Mouse (Mus musculus) spleen, postnatal 36 days (tissue): Measurements from ENCODE around the gene Cemip2.

Experiments used
- DNase-seq, 2 experiments: peaks; one replicate each; pipeline ENCODE4 v3.0.0; 2022; ENCODE audit warnings: low spot score in 2 of 2, mixed read lengths in 1 of 2

The Cemip2 gene

DNA sequence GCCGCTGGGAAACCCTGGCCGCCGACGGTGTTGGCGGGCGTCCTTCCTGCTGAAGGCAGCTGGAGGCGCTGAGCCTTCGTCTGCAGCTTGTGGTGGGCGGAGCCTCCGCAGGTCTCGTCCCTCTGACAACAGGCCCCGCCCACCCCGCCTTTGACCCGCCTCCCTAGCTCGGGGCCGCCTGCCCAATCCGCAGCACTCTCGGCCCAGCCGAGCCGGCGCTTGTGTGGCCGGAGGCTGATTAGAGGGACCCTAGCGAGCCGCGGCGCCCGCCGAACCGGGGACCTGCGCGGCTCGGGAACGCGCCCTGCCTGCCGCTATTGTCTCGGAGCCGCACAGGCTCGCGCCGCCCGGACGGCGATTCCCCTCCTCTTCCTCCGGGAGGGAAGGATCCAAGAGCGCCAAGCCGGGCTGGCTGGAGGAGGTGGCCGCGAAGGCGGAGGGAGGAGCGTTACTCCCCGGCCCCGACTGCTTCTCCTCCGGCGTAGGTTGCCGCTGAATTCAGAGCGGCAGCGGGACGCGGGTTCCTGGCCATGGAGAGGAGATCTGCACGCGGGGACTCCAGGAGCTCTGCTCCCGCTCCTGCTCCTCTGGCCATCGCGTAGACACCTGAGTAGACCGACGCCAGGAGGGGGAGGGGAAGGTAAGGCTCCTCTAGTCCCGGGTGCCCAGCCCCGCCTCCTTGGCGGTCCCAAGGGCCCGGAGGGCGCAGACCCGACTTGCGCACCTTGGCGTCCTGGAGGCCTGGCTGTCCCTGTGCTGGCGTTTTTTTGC, at the start of gene Cemip2:
TSS of gene Cemip2 (plus strand) at position 196 of the 771 bp plus-strand sequence.
- peak; percentile 93 to 94 for DNase-seq

DNA sequence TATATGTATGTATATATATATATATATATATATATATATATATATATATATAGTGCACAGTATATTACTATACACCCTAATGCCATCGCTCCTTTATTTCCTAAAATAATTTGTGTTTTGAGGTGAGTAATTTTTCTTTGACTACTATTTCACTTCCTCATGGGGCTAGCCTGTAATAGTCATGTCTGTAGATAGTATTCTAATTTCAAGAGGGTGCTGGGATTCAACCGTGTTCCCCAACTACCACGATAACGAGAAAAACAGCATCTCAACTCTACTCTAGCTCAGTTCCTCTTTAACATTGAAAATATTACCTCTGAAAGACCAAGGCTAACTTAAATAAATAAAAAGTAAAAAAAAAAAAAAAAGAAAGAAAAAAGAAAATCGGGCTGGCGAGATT, 49.8 kb upstream of the Cemip2 start:
- no peak for DNase-seq

DNA sequence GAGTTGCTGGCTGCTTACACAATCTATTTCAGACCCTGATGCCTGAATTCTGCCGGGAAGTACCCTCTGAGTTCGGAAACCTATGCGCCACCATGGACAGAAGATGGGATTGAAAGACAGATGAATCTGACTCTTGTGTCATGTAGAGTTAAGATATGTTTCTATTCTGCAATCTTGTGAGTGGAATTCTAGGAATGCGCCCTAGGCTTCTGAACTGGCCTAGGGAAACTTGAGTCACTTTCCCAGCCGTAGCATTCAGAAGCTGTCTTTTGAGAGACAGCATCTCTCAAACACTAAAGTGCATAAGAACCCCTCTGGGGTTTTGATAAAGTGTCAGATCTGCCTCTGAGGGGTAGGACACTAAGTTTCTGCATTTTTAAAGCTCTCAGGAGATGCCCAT, 46.3 kb upstream of the Cemip2 start:
- DNase-seq: no peak

DNA sequence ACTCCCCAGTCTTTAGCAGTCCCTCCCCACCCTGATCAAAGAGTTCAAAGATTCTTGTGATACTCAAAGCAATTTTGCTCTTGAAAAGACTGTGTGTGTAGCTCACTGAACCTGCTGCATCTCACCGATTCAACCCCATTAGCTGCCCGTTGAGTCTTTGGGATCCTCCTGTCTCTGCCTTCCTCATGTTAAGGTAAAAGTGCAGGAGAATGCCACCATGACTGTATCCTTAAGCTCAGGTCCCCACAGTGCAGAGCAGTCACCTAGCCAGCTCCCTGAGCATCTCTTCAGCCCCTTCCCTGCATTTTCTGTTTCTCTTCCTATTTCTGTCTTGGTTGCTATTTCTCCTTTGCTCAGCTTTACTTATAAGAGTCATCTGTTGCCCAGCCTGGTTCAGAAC, 45.0 kb upstream of the Cemip2 start:
- no peak for DNase-seq

DNA sequence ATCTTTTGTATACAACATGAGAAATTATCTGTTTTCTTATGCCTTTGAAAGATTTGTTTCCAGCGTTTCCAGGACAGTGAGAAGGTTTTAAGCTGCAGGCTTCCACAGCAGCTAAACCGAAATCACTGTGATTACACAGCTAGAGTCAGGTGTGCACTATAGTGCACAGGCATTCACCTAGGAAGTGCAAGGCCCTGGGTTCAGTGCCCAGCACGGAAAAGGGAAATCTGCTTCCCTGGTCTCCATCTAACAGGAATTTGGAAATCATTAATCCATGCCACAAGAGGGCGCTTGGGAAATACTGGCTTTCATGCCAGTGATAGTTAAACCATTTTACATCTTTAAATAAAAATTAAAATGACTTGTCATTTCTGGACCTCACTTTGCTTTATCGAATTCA, 44.0 kb upstream of the Cemip2 start:
- DNase-seq: no peak

DNA sequence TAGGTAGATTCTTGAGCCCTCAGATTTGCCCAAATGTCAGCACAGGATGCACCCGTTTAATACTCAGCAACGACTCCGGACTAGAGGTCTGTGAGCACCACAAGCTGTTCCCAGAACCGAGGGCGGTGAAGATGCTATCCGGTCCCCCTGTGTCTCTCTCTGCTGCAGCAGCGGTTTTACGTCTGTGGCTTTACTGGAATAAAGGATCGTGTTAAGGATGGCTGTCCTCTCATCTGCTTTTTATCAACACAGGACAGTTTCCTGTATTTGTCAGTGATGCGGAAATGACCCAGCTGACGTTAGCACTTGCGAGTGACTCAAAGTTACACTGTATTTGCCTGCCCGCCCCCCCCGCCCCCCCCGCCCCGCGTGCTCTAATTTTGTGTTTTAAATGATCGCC, 40.7 kb upstream of the Cemip2 start:
- peak; percentile 45 to 63 for DNase-seq

DNA sequence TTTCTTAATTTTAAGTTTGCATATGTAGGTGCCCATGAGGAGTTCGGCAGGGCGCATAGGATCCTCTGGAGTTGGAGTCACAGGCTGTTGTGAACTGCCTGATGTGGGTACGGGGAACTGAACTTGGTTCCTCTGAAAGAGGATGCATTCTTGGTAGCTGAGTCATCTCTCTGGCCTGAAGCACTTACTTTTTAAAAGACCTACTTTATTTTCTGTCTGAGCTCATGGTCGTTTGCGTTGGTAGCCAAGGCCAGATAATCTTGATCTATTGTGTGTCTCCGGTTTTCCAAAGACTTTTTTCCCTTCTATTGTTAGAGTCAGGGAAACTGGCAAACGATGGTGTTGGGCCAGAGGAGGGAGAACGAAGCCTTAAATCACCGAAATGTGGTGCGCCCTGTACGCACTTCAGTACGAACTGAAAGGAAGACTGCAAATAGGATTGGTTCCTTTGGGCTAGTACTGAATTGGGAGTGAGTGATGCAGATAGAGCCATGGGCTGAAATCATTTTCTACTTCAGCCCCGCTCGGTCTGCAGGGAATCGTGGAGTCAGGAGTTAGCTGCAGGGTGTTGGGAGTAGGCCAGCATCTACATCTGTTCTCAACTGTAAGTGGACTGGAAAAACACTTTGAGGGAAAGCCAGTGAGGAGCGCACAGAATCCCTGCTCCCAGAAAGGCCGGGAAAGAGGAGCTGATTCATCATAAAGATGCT, 40.1 kb upstream of the Cemip2 start:
- no peak for DNase-seq

DNA sequence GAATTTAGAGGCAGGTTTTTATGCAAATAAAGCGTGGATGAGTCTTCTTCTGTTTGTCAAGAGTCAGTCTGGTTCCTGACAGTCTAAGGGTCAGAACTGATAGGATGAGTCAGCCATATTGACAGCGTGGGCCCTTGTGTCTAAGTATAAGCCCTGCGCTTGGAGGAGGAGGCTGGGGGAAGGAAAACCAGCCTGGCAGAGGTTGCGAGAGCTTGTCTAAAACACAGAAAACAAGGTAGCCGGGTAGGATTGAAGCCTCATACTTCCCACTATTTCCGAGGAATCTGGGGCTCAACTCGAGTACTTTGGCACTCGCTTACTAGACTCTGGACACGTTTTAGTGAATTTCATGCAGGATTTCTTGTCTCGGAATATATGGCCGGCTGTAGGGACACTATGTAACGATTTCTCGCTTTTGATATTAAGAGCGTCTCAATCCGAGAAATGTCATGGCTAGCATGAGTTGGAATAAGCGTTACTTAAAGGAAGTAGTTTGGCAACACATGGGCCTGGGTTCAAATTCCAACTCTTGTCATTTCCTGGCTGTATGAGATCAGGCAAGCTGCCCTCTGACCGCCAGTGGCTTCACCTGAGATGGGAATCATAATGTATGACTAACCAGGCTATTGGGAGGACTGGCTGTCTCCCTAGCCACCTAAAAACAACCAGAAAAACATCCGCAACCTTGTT, 39.4 kb upstream of the Cemip2 start:
- no peak for DNase-seq

DNA sequence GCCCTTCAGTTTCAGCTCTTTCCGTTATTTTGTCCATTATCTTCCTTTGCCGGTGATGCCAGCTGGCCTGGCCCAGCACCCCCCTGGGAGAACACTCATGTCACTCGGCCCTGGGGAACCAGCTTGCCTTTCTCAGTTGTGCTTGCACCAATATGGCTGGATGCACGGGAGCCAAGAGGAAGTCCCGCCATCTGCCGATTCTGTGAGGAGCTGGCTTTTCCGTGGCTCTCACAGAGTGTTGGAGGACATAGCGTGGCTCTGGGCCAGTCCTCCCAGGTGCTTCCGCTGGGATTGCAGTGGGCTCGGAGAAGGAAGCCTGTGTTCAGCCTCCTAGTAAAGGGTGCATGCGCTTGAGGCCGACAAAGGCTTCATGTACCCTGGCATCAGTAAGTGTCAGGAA, 36.0 kb upstream of the Cemip2 start:
- no peak for DNase-seq

DNA sequence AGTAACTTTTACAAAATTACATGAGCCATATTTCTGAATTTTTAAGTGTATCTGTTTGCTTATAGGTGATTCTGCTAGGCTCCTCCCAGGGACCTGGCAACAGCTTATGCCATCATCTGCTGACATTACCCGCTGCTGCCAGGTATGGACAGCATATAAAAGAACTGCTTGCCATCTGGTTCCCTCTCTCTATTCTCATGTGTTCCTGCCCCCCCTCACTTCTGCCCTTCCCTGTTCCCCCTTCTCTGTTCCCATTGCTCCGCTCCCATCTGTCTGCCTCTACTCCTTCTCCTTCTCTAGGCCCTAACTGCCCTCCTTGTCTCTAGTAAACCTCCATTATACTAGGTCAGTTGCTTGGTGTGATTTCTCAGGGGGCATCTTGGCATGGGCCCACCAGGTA, 32.6 kb upstream of the Cemip2 start:
- no peak for DNase-seq

DNA sequence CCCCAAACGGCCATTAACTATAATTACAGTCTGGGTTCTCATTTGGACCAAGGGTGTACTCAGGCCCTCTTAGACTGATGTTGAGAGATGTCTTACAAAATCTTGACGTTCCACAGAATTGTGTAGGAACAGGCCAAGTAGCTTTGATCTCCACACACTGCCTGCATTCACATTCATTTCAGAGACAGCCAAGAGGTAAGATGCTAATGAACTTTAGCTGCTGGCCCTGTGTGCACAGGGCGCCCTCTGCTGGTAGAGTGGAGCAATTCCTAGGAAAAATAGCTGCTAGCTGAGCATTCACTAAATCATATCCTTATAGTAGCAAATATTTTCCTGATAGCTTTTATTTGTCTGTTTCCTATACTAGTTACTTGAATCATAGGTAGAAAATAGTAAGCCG, 30.8 kb upstream of the Cemip2 start:
- peak; percentile 69 to 76 for DNase-seq

DNA sequence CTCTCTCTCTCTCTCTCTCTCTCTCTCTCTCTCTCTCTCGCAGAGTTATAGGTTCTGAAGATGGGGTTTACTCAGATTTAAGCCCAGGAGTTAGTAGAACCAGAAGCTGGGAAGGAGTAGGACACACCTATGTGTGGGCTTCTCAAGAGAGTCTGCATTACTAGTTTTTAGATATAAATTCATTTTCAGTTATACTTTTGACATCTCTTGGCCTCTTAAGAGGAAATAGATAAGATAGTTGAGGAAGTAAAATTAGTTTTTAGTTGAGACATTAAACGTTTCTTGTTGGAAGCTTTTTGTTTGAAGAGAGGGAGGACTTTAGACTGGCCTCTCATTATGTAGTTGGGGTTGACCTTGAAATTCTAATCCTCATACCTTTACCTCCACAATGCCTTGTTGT, 28.0 kb upstream of the Cemip2 start:
- DNase-seq: no peak

DNA sequence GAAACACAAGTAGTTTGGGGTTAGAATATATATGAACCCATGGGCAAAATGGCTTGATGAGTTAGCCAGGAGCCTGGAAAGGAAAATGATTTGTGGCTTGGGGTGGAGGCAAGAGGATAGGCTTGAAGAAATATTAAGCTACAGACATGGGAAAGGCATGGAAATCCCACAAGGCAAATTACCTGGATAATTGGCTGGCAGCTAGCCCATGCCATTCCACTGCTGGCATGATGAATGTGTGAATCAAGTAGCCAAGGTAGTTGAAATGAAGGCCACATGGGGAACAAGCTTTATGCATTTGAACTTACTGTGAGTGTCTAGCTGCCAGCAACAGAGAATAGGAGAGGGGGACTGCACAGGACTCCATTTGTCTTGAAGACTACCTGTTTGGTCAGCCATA, 16.5 kb upstream of the Cemip2 start:
- no peak for DNase-seq

DNA sequence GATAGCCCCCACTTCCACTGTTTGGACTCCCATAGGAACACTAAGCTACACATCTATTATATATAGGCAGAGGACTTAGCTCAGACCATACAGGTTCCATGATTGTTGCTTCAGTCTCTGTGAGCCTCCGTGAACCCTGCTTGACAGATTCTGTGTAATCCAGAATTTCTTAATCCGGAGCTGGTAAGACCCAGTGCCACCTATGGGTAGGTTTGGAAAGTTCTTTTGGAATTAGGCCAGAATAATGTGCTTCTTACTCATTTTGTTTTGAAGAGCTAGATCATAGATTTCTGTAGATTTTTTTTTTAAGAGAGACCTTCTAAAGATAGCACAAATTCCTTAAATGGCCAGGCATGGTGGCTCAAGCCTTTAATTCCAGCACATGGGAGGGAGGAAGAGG, 14.1 kb upstream of the Cemip2 start:
- no peak for DNase-seq

DNA sequence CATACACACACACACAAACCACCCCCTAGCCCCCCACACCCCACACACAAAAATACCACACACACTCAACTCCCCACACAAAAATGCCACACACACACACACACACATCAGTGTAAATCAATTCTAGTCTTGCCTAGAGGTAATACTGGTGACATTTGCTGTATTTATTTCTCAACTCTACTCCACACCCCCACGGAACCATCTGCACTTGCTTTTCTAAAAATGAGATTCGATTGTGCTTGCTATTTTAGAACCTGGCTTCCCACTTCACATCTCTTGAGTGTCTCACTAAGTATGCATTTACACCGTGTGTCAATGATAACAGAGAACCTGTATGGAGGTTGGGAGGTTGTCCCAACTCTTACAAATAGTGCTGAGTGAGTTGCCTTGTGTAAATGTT, 13.4 kb upstream of the Cemip2 start:
- DNase-seq: no peak

DNA sequence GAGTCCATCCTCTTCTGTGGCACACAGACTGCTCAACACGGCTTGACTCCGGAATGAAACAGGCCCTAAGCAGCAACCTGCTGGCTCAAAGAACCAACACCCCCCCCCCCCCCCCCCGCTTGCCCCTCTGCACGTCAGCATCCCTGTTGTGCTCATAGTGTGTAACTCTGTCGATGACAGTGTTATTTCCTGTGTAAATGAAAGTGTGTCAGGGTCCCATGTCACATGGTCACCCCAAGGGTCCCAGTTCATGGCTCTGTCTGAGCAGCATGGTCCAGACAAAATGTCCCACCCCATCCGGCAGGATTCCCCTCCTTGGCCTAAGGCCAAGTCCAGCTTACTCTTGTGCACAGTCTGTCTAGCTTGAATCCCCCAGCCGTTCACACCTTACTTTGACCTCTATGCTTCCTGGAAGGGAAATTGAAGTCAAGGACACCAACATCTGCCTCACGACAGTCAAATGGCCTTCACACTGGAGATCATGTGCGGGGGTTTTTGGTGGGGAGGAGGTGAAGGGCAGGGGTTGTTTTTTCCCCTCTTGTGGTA, 10.6 kb upstream of the Cemip2 start:
- DNase-seq: no peak

DNA sequence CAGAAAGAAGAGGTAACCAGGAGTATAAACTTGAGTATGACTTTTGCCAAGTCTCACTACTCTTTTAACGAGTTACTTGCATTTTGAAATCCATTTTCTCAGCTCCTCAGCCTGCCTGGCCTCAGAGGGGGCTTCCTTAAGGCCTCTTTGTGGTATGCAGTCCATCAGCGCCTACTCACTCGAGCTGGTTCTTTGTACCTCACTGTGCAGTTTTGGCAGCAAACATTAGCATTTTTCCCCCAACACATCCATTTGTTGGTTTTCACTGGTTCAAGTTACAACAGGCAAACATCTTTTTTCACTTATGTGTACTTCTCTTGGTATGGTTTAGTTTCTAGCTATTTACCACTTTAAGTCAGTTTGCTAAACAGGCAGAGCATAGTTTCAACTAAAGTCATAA, 8.3 kb upstream of the Cemip2 start:
- DNase-seq: no peak

DNA sequence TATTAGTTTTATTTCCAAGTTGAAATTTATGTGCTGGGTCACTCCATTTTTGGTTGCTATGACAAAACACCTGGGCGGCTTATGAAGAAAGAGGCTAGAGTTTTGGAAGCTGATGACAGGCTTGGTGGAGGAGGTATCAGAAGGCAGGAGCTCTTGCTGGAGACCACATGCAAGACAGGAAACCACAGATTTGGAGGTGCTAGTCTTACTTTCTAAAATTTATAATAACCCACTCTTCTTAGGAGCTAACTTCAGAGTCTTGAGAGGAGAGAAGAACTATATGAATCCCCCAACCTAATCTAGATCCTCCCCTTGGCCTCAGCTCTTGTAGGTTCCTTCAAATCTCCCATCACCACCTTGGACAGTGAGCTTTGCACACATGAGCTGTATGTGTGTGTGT, 6.6 kb upstream of the Cemip2 start:
- no peak for DNase-seq

DNA sequence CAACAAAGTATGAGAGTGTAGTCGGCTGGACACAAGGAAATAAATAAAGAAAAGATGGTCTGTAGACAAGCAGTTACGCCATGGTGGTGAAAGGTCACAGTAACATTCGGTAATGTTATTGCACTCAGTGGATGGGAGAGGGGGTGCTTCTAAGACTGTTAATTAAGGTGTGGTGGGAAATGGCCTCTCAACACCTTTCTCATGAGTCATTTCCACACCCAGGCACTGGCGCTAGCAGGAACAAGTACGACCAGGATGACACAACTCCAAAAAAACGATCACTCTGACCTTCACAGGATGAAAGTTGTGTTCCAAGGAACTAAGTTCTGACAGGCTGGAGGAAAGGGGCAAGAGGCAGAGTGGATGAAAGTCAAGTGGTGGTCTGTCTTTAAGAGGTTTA, 4.5 kb upstream of the Cemip2 start:
- no peak for DNase-seq

DNA sequence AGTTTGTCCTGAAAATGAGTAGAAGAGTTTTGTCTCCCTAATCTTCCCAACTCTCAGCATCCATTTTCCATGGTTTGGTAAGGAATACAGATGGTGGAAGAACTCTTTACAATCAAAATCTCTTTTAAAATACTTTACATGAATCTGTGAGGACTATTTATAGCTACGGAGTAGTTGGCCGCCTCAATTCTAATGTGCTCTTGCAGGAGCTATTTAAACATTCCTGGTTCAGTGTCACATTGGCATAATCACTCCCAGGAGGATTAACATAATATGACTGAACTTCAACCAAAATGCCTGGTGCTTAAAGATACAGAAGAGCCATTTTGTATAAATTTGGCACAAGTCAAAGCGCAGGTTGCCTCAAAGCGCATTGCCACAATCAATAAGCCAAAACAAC, 2.5 kb upstream of the Cemip2 start:
- DNase-seq: no peak

DNA sequence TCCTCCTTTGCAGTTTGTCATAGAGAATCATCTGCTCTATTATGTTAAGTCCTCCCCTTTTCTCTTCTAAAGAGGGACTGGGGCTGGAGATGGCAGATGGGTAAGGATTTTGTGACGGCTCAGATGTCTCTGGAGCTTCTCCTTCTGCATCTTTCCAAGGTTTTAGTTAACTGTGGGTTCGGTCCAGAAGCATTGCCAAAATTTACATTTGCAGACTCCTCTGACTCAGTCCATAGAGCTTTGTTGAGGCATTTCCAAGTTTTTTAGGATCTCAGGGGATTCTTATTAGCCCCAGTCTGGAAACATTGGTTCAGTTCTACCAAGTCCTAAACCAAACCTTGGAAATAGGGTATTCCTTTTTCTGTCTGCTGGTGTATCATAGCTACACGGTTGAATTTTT, 1.5 kb upstream of the Cemip2 start:
- DNase-seq: no peak

DNA sequence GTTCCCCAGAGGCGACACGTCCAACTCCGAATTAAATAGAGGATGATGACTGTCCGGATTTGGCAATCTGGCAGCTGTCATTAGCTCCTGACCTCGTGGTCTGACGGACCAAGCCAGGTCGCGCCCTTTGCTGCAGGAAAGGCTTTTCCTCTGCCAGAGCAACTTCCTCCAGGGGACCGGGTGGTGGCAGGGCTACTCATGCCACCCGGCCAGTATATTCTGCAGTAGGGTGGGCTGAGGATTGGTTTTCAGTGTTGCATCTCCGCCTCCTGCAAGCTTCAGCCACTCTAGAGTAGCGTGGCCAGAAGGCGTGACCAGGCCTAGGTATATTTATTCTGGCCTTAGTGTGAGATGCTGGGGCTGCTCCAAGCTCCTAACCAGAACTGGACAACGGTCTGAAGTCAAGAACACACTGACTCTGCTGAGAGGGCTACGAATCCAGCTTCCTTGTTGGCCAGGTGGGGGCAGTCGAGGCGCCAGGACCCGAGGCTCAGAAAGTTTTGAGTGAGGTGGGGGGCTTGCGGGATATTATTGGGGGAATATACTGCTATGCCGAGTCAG, 891 bp upstream of the Cemip2 start:
- peak; percentile 36 for DNase-seq
